Mouse (Mus musculus): ENCODE data around the gene Igfbp7.

The Igfbp7 gene

GRCm38 (mm10) chr5:77405455-77406057 lies 2.3 kb downstream of the Igfbp7 start:
- DNase-seq (ENCODE audit: low spot score in 2 of 2): no peak

GRCm38 (mm10) chr5:77404941-77405340 lies 2.9 kb downstream of the Igfbp7 start:
- DNase-seq (ENCODE audit: low spot score in 2 of 2): no peak

- no peak for DNase-seq (ENCODE audit: low spot score in 2 of 2)
These were observed 4.9 kb downstream of the Igfbp7 start for GRCm38 (mm10) chr5:77402901-77403300.

GRCm38 (mm10) chr5:77402137-77402536 lies 5.7 kb downstream of the Igfbp7 start:
- DNase-seq (ENCODE audit: low spot score in 2 of 2): no peak

DNA sequence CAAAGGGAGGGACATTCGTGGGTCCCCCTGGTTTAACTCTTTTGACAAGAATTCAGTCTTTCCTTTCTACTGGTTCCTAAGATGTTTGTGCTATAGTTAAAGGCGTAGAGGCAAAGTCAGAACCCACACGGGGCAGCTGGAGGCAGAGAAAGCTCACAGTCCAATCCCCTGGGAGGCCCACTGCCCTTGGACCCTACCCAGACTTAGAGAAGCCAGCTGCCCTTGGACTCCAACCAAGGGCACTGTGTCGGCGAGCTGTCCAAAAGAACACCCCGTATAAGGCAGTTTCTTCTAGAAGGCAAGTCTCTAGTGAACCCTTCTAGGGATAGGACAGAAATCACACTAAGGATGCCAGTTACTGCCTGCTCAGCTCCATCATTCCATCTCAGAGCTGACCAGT lies 7.0 kb downstream of the Igfbp7 start:
- DNase-seq (ENCODE audit: low spot score in 2 of 2): no peak

GRCm38 (mm10) chr5:77400151-77400550 lies 7.7 kb downstream of the Igfbp7 start:
- no peak for DNase-seq (ENCODE audit: low spot score in 2 of 2)

DNA sequence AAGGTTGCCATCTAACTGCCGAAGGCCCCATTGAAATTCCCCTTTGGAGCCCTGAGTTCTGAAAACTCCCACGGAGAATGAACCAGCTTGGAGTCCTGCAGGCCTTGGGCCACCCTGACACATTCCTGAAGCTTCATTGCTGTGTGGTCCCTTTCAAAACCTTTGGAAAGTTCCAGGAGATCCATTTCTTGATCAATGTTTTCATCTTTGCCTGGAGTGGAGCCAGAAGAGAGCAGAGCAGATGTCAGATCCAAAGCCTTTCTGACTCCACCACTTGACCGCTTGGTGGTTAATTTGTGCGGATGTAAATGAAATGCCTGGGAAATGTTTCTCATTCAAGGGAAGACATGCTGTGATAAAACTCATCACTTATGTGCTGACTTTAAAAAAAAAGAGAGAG lies 8.8 kb downstream of the Igfbp7 start:
- DNase-seq (ENCODE audit: low spot score in 2 of 2): no peak

DNA sequence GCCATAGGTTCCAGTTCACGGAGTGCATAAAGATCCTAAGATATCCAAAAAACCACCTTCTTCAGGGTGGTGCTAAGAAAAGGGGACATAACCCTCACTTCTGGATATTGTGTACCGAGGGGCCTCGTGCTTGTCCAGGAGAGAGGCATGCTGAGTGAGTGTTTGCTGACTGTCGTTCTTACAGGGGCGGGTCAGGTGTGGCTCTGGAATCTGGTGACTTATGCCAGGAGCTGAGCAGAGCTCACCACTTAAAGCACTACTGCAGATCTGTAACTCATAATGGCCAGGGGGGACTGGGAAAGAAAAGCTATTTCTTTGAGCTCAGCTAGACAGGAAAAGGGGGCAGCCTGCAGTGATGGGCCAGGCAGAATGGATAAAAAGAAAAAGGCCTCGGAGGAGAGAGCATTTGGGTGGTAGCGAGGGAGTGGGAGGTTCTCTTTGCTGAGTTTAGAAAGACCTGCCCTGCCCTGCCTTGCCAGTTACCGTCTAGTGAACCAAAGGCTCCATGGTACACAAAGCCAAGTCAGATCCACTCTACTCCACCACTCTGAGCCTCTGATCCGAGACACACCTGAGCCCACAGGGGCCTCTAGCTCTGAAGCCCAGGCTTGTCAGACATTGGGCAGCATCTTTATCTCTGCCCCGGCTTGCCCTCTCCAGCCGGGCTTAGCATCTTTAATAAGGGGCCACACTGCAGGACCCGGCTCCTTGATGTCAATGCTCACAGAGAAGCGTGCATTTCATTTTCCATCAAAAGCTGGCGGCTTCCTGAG lies 9.4 kb downstream of the Igfbp7 start:
- DNase-seq (ENCODE audit: low spot score in 2 of 2): no peak

GRCm38 (mm10) chr5:77393990-77394618 lies 13.7 kb downstream of the Igfbp7 start:
- no peak for DNase-seq (ENCODE audit: low spot score in 2 of 2)

GRCm38 (mm10) chr5:77393094-77393619 lies 14.7 kb downstream of the Igfbp7 start:
- no peak for DNase-seq (ENCODE audit: low spot score in 2 of 2)

DNA sequence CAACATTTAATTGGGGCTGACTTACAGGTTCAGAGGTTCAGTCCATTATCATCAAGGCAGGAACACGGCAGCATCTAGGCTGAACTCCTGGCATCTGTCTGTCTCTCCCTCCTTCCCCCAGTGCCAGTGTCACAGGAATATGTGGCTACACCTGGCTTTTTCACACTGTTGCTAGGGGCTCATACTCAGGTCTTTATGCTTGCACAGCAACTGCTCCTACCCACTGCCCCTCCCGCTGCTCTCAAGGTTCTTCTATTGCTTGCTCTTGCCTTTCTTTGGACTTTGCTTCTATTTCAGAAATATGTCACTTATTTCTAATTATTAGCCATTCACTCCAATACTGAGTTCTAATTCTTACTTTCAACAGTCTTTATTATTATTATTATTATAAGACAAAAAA lies 17.6 kb downstream of the Igfbp7 start:
- DNase-seq (ENCODE audit: low spot score in 2 of 2): no peak

DNA sequence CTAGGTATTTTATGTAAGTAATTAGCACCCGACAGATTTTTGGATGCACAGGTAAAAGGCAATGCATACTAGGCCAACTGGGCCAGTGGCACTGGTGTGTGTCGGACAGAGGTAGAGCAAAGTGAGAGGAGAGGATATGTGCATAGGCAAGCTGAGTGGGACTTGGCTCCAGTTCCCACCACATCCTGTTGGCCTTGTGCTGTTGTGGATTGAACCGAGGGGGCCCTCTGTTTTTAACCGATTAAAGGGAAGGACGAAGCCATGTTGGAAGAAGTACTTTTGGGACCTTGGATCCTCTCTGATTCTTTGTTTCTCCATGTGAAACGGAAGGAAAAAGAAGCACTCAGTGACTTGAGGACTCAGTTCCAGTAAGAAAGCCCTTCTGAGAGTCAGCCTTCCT lies 19.5 kb downstream of the Igfbp7 start:
- DNase-seq (ENCODE audit: low spot score in 2 of 2): no peak

DNA sequence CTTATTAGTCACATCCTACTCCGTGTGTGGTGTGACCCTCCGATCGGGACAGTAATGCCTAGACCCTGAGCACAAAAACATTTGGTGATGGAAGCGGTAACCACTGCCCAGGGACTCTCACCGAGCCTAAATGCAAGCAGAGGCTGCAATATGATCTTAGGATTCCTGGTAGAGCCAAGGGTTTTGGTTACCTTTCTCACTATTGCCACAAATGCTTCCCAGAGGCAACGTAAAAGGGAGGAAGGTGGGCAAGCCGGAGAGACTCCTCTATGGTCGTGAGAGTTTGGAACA lies 20.5 kb downstream of the Igfbp7 start:
- no peak for DNase-seq (ENCODE audit: low spot score in 2 of 2)

DNA sequence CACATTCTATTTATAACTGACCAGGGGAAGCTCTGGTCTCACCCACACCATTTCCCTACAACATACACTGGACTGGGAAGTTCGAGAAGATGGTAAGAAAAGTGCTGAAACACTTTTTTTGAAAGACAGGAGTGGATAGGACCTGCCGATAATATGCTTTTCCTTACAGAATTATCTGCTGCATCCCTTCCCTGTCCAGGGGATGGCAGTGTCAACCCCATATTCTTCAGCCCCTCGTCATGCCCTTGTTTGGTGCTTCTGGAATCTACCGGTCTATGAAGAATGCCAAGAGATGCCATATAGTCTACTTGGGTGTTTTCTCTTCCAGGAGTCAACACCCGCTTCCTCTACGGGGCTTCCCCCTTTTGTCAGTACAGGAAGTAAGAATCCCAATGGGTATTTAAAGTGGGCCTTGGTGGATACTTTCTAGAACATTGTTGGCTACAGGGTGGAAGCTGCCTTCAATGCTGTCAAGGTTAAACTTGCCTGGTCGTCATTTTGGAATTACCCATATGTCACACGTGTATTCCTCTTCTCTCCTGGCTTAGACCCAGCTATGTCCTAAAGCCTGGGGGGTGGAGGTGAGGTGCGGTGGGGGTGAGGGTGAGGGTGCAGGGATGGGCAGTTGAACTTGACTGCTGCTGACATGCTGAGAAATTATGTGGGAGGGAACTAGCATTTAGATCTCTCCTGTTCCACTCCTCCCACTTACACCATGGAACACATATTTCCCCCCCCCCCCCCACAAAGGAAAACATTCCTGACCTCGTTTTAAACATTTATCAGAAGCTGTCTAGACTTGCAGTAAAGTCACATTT lies 21.0 kb downstream of the Igfbp7 start:
- DNase-seq (ENCODE audit: low spot score in 2 of 2): no peak

DNA sequence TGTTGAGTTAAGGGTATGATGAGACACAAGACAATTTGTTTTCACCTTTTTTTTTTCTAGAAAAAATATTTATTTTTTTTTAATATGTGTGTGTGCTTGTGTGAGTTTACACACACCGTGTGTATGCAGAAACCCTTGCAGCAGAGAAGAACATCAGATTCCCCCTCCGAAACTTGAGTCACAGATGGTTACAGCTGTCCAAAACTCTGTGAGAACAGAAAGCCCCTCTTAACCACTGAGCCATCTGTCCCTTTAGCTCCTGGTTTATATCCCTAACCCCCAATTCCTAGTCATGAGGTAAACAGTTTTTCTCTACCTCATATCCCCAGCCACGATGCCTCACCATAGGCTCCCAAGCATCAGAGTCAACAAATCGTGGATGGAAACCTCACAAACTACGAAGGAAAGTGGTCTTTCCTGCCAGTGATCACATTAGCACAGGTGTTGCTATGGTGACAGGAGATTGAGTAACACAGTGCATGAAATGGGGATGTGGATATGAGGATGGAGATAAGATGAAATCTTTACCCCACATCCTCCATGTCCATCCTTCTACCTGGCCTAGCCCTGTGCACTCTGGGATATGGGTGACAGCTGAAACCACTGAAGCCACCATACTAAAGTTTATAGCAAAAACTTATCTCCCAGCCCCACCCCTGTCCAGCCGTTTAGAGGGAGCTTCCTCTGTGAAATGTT lies 21.8 kb downstream of the Igfbp7 start:
- DNase-seq (ENCODE audit: low spot score in 2 of 2): no peak

DNA sequence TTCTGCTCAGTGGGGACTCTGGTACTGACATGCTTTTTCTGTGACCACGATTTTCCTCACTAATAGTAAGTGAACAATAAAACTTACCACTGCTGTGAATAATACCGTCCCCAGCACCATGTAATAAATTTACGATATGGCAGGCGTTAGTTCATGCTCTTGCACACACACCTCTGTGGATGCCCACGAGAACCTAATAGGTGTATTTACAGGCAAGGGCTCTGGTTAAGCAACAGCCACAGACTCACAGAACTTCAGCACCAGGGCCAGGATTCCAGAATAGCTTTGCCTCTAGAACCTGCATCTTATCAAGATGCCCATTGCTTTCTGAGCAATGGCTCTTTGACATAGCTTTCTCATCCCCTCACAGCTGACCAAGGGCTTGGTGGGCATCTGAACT lies 22.6 kb downstream of the Igfbp7 start:
- no peak for DNase-seq (ENCODE audit: low spot score in 2 of 2)

- DNase-seq (ENCODE audit: low spot score in 2 of 2): no peak
These were observed 23.1 kb downstream of the Igfbp7 start for GRCm38 (mm10) chr5:77384724-77385123.

- DNase-seq (ENCODE audit: low spot score in 2 of 2): no peak
These were observed 23.9 kb downstream of the Igfbp7 start for GRCm38 (mm10) chr5:77383799-77384554.

GRCm38 (mm10) chr5:77381686-77382085 lies 26.2 kb downstream of the Igfbp7 start:
- no peak for DNase-seq (ENCODE audit: low spot score in 2 of 2)

DNA sequence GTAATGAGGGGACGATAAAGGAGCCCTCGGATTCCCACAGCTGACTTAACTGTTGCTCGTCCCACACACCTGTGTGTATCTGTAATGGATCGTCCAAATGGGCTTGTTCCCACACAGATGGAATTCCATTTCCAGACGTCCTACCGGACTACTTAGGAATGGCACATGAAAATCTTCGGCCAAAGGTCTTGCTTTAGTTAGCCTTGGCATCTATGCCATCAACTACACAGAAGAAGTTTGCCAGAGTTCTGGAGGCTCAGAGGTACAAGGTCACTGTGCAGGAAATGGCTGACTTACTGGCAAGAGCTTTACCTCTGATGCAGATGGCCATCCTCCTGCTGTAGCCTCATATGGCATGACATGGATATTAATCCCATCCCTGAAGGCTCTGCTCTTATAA lies 26.6 kb downstream of the Igfbp7 start:
- DNase-seq (ENCODE audit: low spot score in 2 of 2): no peak

Data from spleen, postnatal 14 days (tissue).